Mouse (Mus musculus): ENCODE results near the gene Ppm1m.

Ppm1m gene

DNA sequence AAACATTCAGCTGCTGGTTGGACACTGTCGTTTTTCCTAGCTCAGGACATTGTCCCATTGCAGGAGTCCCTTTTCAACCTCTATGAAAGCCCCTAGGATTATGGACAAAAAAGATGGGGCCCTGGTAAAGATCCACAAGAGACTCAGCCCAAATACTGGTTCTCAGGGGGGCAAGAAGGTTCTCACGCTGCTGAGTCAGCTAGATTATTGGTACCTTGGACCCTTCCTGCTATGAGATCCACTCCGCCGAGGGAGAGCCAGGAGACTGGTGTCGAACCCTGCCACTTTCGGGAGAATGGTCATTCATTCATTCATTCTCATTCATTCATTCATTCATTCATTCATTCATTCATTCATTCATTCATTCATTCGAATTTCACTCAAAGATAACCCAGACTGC is 17.4 kb upstream of the Ppm1m start:
- no peak for DNase-seq (ENCODE audit: low spot score)

DNA sequence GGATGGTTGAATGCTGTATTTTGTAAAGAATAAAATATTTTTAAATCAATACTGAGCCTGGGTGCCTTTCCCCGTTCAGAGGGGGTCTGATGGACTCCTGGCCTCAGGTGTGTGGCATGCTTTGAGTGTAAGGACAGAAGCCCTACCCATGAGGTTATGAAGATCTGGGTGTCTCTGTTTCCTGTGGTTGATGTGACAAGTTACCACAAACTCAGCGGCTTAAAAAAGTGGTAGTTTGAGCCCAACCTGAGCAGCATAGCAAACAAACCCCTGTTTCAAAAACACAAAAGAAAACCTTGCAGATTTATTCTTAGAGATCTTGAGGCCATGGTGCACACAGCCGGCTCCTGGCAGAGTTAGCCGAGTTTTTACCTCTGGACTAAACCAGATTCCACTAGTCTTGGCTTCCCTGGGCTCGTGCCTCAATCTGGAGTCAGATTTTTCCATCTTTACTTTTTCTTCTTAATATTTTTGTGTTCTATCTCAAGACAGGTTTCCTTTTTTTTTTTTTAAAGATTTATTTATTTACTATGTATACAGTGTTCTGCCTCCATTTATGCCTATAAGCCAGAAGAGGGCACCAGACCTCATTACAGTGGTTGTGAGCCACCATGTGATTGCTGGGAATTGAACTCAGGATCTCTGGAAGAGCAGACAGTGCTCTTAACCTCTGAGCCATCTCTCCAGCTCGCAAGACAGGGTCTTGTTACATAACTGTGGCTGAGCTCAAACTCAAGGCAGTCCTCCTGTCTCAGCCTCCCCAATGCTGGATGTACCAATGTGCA is 16.0 kb upstream of the Ppm1m start:
- no peak for DNase-seq (ENCODE audit: low spot score)

DNA sequence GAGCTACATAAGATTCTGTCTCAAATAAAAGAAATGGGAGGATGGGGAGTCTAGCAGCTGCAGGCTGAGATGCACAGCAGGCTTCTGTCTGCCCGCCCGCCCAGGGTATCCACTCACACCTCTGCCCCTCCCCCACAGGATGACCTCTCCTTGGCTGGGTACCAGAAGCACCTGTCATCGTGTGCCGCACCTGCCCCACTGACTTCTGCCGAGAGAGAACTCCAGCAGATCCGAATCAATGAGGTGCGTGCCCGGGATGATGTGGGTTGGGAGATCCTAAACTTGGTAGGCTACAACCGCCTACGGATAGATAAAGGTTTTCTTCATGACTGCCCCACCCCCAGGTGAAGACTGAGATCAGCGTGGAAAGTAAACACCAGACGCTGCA is 13.0 kb upstream of the Ppm1m start:
- no peak for DNase-seq (ENCODE audit: low spot score)

DNA sequence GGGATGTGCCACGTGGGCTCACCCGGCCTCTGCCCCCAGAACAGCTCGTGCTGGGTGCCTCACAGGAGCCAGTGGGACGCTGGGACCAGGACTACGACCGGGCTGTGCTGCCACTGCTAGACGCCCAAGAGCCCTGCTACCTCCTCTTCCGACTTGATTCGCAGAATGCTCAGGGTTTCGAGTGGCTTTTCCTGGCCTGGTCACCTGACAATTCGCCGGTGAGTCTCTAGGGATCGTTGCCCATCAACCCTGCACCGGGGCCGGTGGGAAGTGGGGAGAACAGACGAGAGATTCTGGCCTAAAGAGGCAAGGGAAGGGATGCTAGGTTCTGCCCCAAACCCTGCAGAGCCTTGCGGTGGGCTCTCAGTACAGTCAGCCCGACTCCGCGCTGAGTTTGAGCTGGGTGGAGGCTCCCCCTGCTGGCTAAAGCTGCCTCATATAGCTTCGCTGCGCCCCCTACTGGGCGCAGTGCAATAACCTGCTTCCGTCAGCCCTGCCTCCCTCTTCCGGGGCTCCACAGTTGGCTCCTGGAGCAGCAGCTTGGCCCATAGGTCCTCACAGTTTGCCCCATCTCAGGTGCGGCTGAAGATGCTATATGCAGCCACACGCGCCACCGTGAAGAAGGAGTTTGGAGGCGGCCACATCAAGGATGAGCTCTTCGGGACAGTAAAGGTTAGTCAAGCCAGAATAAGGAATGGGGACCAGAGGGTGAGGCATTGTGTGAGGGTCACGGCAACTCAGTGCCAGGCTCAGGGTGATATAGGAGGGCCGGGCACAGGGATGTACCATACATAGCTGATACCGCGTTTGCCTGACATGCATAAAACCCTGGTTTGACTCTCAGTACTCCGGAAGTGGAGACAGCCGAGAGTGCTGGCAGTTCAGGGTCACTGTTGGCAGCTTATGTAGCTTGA is 12.4 kb upstream of the Ppm1m start:
- DNase-seq (ENCODE audit: low spot score): peak; percentile 63

DNA sequence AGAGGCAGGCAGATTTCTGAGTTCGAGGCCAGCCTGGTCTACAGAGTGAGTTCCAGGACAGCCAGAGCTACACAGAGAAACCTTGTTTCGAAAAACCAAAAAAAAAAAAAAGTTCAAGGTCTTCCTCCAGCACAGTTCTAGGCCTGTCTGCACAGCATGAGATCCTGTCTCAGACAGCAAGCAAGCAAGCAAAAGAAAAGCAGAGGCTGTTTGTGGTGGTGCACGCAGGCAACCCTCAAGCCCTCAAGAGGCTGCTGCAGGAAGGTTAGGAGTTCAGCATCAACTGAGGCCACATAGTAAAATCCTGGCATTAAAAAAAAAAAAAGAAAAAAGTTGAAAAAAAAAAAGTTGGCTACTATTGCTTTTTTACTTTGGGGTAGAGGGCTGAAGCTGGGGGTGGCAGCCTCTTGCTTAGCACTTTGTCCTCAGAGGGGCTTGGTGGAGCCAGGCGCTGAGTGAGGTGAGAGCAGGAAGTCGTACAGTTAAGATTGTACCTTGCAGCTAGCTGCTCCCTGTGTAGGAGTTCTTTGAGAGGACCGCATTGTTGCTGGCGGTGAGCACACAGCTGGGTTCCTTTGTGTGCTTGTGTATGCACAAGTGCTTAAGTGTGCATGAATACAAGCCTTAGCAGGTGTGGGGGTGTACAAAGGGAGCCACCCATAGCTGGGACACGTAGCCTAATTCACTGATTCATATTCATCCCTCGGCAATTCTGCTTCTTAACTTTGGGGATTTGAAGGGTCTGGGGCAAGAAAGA is 11.5 kb upstream of the Ppm1m start:
- no peak for DNase-seq (ENCODE audit: low spot score)

DNA sequence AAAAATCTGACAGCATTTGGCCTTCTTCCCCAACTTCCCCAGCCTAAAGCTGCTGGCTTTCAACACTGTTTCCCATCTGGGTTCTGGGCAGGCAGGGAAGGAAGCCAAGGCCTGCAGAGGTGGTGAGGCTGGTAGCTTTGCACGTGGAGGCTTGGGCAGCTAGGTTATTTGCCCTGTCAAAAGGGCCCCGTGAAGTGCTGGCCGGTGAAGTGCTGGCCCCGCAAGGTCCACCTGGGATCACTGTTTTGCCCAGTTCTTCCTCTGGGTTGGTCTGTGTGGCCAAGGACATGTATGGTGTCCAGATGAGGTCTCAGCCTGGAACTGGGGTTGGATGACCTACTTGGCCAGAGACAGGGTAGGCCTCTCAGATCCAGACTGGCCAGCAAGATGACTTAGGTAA is 10.4 kb upstream of the Ppm1m start:
- DNase-seq (ENCODE audit: low spot score): no peak

DNA sequence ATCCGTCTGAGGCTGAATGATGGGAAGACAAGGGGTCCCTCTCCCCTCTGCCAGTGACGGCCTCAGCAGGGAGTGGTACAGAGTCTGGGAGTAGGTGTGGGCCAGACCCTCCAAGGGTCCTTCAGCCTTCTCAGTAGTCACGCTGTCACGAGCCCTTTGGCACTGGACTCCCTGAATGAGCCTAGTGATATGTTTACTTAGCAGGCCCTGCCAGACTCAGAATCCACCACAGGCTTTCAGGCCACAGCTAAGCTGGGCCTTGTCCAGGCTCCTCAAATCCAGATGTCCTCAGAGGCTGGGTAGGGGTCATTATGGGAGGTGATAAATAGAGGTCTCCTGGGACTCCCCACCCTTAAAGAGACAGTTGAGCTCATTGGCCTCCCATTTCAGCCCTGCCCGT is 8.6 kb upstream of the Ppm1m start:
- DNase-seq (ENCODE audit: low spot score): no peak

DNA sequence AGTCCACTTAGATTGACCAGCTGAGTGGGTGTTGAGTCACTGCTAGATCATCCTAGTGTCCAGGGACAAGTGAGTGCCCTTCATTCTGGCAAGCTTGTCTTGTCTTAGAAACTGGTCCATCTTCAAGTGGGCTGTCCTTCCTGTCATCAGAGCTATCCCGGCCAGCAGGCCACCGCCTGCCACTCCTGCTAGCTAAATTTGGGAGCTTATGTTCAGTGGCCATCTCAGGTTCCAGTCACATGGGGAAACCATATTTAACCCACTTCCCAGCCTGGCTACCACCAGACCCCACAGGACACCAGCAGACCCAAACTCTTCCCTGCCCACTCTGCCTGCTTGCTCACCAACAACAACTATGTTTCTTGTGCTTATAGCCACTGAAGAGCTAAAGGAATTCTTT is 7.0 kb upstream of the Ppm1m start:
- DNase-seq (ENCODE audit: low spot score): no peak

DNA sequence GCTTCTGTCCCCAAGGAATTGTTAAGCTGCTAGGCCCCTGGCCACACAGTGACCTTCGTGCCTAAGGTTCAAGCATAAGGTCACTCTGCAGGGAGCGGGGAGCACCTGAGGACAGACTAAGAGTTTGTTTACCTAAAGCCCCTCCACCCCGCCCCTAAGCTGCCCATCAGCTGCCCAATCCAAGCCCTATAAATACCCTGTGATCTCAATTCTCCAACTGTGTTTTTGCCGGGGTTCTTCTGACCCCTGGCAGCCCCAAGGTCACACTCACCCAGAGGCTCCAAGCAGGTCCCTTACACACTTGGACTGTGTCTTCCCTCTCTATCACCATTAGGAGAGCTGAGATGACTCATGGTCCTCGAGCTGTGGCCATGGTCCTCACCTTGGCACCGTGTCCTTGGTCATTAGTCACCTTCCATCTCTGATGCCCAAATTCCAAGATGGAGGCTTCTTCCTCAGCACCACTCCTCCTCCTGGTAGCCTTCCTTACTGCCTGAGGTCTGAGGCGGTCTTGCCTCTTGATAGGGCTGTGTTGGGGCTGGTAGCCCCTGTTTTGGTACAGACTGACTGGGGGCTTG is 6.3 kb upstream of the Ppm1m start:
- no peak for DNase-seq (ENCODE audit: low spot score)

DNA sequence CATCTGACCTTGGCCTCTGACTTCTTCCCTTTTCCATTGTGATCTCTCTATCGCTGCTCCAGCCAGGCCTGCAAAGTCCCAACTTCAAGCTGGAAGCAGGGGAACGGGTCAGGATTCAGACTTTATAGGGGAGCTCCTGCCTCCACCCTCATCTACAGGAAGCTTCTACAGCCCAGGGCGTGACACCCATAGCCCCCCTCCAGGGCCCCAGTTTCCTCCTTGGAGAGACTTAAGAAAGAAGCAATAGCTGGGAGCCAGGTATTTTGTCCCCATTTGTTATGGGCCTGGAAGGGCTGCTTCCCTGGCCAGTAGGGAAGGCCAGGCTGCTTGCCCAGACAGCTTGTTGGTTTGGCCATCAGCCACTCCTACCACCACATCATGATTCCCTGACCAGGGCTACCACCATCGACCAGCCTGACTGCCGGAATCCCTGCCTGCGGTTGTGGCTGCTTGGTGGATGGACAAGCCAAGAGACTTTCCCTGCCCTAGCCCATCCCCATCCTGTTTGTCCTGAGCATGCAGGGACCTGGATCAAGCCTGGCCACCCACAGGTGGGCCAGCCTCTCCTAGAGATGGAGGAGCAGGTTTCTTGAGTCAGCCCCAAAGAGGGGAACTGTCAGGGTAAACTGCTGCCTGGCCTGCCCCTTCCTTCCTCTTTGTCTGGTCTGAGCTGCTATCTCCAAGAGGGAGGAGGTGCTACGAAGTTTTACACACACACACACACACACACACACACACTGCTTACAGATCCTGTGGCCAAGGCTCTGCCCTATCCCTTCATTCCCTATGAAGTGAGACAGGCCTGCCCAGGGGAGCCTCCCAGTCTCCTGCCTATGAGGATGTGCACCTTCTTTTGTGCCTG is 4.7 kb upstream of the Ppm1m start:
- no peak for DNase-seq (ENCODE audit: low spot score)

DNA sequence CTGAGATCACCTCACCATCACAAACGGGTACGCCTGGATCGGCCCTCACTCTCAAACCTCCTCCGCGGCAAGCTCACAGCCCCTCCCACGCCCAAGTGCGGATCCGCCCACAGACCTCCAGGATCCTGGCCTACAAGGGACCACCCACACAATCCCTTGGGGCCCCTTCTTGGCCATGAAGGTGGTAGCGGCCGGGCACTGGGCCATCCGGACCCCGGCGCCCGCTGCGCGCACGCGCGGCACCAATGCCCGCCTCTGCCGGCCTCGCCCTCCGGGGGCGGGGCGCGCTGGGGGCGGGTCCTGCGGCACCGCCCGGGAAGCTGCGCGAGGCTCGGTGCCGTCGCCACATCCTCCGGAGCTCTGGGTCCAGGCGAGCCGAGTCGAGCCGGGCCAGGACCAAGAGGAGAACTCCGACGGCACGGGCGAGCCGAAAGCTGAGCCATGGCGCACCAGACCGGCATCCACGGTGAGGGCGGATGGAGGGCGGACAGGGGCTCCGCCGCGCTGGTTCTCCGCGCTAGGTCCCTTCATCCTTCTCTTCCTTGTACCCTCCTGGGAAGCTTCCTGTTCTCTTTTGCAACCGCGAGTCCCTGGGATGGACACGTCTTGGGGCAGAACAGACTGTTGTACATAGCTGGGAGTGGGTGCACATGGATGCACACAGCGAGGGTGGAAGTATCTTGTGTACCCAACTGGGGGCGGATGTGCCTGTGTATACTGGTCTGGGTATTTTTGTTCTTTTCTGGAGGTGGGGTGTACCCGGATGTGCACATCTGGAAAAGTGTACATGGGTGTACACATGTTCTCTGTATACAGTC is 3.5 kb upstream of the Ppm1m start, which contains the start of gene Twf2:
Gene Twf2 (plus strand): TSS at position 290 of the 818 bp plus-strand sequence.
- DNase-seq (ENCODE audit: low spot score): peak; percentile 94

DNA sequence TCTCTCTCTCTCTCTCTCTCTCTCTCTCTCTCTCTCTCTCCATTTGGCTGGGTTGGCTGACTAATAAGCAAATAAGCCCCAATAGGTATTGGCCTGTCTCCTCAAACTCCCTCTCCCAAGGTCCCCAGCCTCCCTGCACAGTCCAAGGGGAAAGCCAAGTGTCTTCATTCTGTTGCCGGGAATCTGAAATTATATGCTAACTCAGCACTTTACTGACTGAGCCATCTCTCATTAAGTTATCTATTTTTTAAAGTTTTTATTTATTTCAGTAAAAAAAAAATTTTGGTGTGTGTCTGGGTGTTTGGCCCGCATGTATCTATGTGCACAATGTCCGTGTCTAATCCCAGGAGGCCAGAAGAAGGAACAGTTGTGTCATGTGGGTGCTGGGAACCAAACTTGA is 2.3 kb upstream of the Ppm1m start:
- no peak for DNase-seq (ENCODE audit: low spot score)

DNA sequence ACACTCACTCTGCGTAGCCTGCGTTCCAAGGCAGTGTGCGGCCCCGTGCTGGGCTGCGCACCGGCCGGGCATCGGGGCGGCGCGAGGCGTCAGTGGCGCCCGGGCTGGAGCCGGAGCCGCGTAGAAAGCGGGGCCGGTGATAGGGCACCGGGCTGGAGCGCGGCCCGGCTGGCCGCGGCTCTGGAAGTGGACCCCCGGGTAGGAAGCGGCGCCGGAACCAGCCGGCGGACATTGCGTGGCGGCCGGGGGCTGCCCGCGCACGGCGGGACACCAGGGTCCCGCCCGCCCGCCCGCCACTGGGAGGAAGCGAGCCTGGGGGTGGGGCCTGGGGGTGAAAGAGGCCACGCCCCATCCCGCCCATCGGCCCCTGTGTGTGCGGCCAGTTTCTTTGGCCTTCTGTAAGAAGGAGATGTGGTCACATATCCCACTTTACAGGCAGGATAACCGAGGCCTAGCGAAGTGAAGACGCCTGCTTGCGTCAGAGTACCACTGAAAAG is 536 bp downstream of the Ppm1m start:
- DNase-seq (ENCODE audit: low spot score): no peak

DNA sequence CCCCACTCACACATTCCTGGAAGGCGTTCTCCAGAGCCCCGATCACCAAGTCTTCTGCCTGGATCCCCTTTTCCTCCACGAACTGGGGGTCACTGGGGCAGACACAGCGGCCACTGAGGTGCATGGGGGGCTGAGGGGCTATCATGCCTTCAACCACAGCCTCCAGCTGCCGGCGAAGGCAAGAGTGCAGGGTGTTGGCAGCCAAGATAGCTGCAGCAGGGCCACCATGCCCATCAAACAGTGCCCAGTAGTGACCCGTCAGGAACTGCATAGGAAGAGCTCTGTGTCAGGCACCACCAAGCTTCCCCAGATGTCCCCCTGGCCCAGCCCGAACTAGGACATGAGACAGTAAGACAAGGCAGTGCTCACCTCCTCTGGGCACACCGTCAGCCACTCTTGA is 1.8 kb downstream of the Ppm1m start:
- no peak for DNase-seq (ENCODE audit: low spot score)

DNA sequence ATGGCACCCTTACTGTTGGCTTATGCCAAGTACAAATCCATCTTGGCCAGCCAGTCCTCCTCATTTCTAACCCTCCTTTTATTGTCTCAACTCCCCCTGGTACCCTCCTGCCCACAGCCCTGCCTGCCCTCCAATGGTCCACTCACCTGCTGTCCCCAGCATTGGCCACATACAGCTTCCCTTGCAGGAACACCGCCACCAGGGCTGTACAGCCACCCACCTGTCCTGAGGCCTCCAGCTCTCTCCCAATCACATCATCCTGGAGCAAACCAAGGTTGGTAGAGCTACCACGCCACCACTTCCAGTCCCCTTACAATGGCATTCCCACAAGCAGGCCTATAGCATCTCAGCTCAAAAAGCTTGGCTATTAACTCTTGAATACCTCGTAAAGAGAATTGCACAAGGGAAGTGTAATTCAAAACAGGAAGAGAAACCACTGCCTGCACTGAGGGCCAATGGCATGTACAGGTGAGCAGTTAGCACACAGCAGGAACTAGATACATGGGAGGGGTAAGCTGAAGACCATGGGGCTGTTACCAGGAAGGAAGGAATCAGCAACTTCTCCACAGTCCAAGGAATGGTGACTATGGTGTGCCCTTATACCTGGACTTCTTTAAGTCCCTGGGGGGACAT is 2.3 kb downstream of the Ppm1m start:
- DNase-seq (ENCODE audit: low spot score): no peak

DNA sequence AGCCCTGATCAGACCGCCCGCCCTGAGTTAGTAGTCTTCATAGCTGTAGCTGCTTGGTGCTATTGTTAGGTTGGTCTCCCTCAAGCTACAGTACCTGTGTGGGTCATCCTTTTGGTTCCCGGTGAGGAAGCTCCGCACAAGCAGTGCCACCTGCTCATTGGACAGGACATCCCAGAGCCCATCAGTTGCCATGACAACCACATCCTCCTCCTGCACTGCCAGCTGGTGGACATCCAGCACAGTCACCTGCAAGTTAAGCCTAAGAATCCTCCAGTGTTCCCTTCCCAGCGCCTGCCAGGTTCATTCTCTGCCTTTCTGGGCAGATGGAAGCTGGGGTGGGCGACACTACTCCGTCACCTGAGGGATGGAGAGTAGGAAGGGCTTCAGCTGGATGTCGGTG is 3.9 kb downstream of the Ppm1m start:
- no peak for DNase-seq (ENCODE audit: low spot score)

DNA sequence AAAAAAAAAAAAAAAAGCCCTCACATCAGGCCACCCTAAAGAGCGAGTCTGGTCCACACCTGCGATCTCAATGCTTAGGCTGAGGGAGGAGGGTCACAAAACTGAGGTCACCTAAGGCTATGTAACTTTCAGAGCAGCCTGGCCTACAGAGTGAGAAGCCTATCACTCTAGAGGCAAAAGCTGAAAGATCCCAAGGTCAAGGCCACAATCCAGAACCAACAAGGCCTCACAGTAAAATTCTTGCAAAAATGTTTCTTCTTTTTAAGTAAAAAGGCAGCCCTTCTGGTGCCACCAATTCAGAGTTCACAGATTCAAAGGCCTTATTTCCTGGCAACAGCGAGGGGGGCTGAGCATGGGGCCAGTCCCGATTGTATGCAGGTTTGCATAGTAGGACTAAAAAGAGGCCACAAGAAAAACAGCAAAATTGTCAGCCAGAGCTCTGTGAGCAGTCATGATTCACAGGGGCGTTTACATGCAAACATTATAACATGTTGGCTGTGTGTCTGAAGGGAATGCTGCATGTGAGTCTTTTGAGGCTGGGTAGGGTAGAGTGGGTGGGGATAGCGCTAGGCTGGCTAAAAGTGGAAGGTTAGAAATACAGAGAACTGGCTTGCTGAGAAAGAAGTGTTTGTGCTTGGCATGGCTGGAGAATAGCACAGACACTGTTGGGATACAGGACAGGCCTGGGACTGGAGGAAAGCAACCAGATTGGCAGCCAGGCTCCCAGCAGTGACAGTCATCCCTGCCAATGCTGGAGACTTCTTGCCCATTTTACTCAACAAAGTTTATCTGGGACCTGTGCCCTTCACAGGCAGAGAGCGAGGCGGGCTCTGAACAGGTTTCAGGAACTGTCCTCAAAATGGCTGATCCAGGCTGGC is 5.4 kb downstream of the Ppm1m start:
- DNase-seq (ENCODE audit: low spot score): no peak

DNA sequence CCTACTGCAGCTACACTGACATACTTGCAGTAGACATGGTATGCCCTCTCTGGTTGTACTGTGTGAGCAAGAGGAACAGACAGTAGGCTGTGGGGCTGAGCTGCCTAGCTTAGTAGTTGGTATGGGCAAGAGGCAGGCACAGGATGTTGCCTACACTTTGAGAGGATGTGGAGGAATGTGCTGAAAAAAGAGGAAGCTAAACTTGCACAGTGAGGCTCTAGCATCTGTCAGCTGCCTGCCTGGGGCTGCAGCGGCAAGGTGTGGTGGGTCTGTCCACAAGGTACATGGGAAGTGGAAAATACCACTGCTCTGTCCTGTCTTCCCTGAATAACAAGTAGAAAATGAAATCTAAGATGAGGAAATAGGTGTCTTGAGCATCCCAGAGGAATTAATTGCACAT is 6.5 kb downstream of the Ppm1m start:
- DNase-seq (ENCODE audit: low spot score): no peak

DNA sequence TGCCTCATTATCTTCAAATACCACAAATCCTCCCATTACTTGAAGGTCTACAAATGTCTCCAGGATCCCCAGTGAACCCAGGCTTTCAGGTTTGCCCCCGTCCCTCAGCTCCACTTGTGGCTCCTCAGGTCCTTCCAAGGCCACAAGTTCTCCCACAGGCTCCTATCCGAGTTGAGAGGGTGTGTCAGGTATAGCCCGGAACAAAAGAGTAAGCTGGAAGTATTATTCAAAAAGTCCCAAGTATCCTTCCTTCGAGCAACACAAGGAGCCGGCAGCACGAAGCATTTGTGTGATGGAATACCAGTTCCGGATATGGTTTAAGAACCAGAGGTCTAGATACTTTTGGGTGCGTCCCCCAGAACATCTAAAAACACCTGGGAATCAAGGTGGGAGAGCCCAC is 7.5 kb downstream of the Ppm1m start:
- no peak for DNase-seq (ENCODE audit: low spot score)
